ENCODE assay signal across 22 mouse cellular contexts in genomic region chr16:5733608-5734007, GRCm38 (mm10).
DNase-seq lines count a peak whose midpoint lies in the region; ATAC-seq and TF ChIP-seq lines count a peak whose summit lies in the region.
"Had no signal": no experiment of that assay in that cellular context is flagged by ENCODE, and none has a peak within 500 bp of the region (broad histone marks: within the 10 kb centered on the region; RNA-seq: fewer than 3 reads in every experiment).

No protein-coding gene starts in this region.

- intact Hi-C loops in heart, adult 2 months (cut with DNase I): no loop called here

- no peak for TF ChIP-seq POLR2A in olfactory bulb, adult 2 months (IDR thresholded peaks at IDR 0.05; ENCODE audit: insufficient read depth, low read depth, low read length)
- TF ChIP-seq POLR2A in heart, adult 2 months (IDR thresholded peaks at IDR 0.05; ENCODE audit: insufficient read depth, low read depth, low read length): no peak

- DNase-seq in forebrain, embryonic 14.5 days (ENCODE audit: low spot score): peak; percentile 22
- no peak for DNase-seq in hindbrain, postnatal 0 days (ENCODE audit: low spot score)
- no peak for DNase-seq in hindbrain, embryonic 14.5 days (ENCODE audit: low spot score)
- peak; percentile 22 for DNase-seq in MN1 (ENCODE audit: low spot score)
- DNase-seq in heart, adult 2 months: no peak
- DNase-seq: adrenal gland, postnatal 36 days; cerebellum, adult 18-20 months; cerebellum, postnatal 14 days; gastrocnemius, postnatal 36 days; kidney, adult 18-20 months; lung, adult 18-20 months; lung, postnatal 14 days; thymus, adult 2 months; thymus, postnatal 4 days had no signal

- H3K4me1 ChIP-seq in forebrain, embryonic 14.5 days (ENCODE audit: control insufficient read depth, insufficient read depth, low read length): no peaks in the 10 kb centered on the region
- H3K4me1 ChIP-seq in forebrain, embryonic 16.5 days (replicated peaks; ENCODE audit: control insufficient read depth, insufficient read depth, low read length): no peaks in the 10 kb centered on the region
- H3K4me1 ChIP-seq in hindbrain, postnatal 0 days (ENCODE audit: insufficient read depth, low read length): no peaks in the 10 kb centered on the region
- no peaks in the 10 kb centered on the region for H3K4me1 ChIP-seq in hindbrain, embryonic 14.5 days (replicated peaks; ENCODE audit: control insufficient read depth, insufficient read depth, low read length)
- H3K4me1 ChIP-seq in olfactory bulb, adult 2 months (ENCODE audit: control insufficient read depth, insufficient read depth, low read length): peaks cover 18% of the 10 kb centered on the region
- H3K4me1 ChIP-seq in heart, adult 2 months (ENCODE audit: control insufficient read depth, insufficient read depth, low read length): no peaks in the 10 kb centered on the region
- H3K4me1 ChIP-seq: forebrain, embryonic 13.5 days; limb, embryonic 13.5 days; liver, embryonic 12.5 days; midbrain, embryonic 12.5 days had no signal

- no peak for ATAC-seq in forebrain, embryonic 14.5 days
- ATAC-seq in forebrain, embryonic 16.5 days: no peak
- ATAC-seq in hindbrain, postnatal 0 days: no peak
- no peak for ATAC-seq in hindbrain, embryonic 14.5 days (ENCODE audit: low FRiP score)
- ATAC-seq: CD4-positive, CD25-positive, alpha-beta regulatory T cell, adult 4 months; forebrain, embryonic 13.5 days; liver, embryonic 12.5 days; Patski had no signal

- no peak overlapping the region for H3K9ac ChIP-seq in forebrain, embryonic 14.5 days (ENCODE audit: low read length)
- no peak overlapping the region for H3K9ac ChIP-seq in forebrain, embryonic 16.5 days (replicated peaks; ENCODE audit: low read depth, low read length)
- H3K9ac ChIP-seq in hindbrain, postnatal 0 days (replicated peaks; ENCODE audit: low read length): no peak overlapping the region
- H3K9ac ChIP-seq in hindbrain, embryonic 14.5 days: no peak overlapping the region
- H3K9ac ChIP-seq in heart, adult 2 months (ENCODE audit: low read depth, low read length): no peak overlapping the region
- H3K9ac ChIP-seq: forebrain, embryonic 13.5 days; limb, embryonic 13.5 days; liver, embryonic 12.5 days; midbrain, embryonic 12.5 days had no signal

- H3K36me3 ChIP-seq in forebrain, embryonic 14.5 days (ENCODE audit: control insufficient read depth, insufficient read depth, low read length): no peaks in the 10 kb centered on the region
- no peaks in the 10 kb centered on the region for H3K36me3 ChIP-seq in forebrain, embryonic 16.5 days (ENCODE audit: control insufficient read depth, insufficient read depth)
- H3K36me3 ChIP-seq in hindbrain, postnatal 0 days (ENCODE audit: insufficient read depth, low read length): no peaks in the 10 kb centered on the region
- H3K36me3 ChIP-seq in hindbrain, embryonic 14.5 days (replicated peaks; ENCODE audit: control insufficient read depth, insufficient read depth): no peaks in the 10 kb centered on the region
- no peaks in the 10 kb centered on the region for H3K36me3 ChIP-seq in heart, adult 2 months (ENCODE audit: control insufficient read depth, insufficient read depth, low read length)
- H3K36me3 ChIP-seq: limb, embryonic 13.5 days; liver, embryonic 12.5 days; midbrain, embryonic 12.5 days had no signal

- H3K79me2 ChIP-seq in heart, adult 2 months (replicated peaks; ENCODE audit: control insufficient read depth, insufficient read depth, low read length): no peaks in the 10 kb centered on the region

- no peak overlapping the region for H3K4me3 ChIP-seq in forebrain, embryonic 14.5 days (ENCODE audit: low read depth, low read length)
- H3K4me3 ChIP-seq in forebrain, embryonic 16.5 days (replicated peaks; ENCODE audit: low read length): no peak overlapping the region
- no peak overlapping the region for H3K4me3 ChIP-seq in hindbrain, postnatal 0 days (ENCODE audit: low read length)
- no peak overlapping the region for H3K4me3 ChIP-seq in hindbrain, embryonic 14.5 days (replicated peaks; ENCODE audit: low read length)
- no peak overlapping the region for H3K4me3 ChIP-seq in olfactory bulb, adult 2 months (ENCODE audit: insufficient read depth, low read depth, low read length)
- H3K4me3 ChIP-seq in heart, adult 2 months: no peak overlapping the region
- H3K4me3 ChIP-seq: forebrain, embryonic 13.5 days; limb, embryonic 13.5 days; liver, embryonic 12.5 days; midbrain, embryonic 12.5 days had no signal

- H3K9me3 ChIP-seq in forebrain, embryonic 14.5 days (replicated peaks; ENCODE audit: control insufficient read depth, low read length): no peaks in the 10 kb centered on the region
- H3K9me3 ChIP-seq in forebrain, embryonic 16.5 days (ENCODE audit: control insufficient read depth, low read length): no peaks in the 10 kb centered on the region
- H3K9me3 ChIP-seq in hindbrain, postnatal 0 days (ENCODE audit: low read length): no peaks in the 10 kb centered on the region
- H3K9me3 ChIP-seq in hindbrain, embryonic 14.5 days (ENCODE audit: control insufficient read depth, low read length): no peaks in the 10 kb centered on the region
- H3K9me3 ChIP-seq: forebrain, embryonic 13.5 days; limb, embryonic 13.5 days; liver, embryonic 12.5 days; midbrain, embryonic 12.5 days had no signal

- peak; percentile 56 for TF ChIP-seq CTCF in hindbrain, postnatal 0 days (IDR thresholded peaks at IDR 0.05; ENCODE audit: low read depth)
- peak; percentile 65; the same call in 1 of the 2 replicates for TF ChIP-seq CTCF in olfactory bulb, adult 2 months (IDR thresholded peaks at IDR 0.05; ENCODE audit: insufficient read depth, low read depth, low read length)
- TF ChIP-seq CTCF in heart, adult 2 months (IDR thresholded peaks at IDR 0.05): no peak

- no peak for TF ChIP-seq EP300 in heart, adult 2 months (IDR thresholded peaks at IDR 0.05; ENCODE audit: insufficient read depth, low read depth, low read length)

- H3K4me2 ChIP-seq in forebrain, embryonic 14.5 days (ENCODE audit: low read length): no peak overlapping the region
- no peak overlapping the region for H3K4me2 ChIP-seq in forebrain, embryonic 16.5 days (ENCODE audit: low read length)
- no peak overlapping the region for H3K4me2 ChIP-seq in hindbrain, postnatal 0 days (ENCODE audit: low read depth, low read length)
- H3K4me2 ChIP-seq in hindbrain, embryonic 14.5 days (replicated peaks): no peak overlapping the region
- H3K4me2 ChIP-seq: forebrain, embryonic 13.5 days; limb, embryonic 13.5 days; liver, embryonic 12.5 days; midbrain, embryonic 12.5 days had no signal

- WGBS in forebrain, embryonic 14.5 days: 80% methylated on average over 4 of the region's 4 CpGs
- WGBS in forebrain, embryonic 16.5 days: 71% methylated on average over 4 of the region's 4 CpGs
- 82% methylated on average over 4 of the region's 4 CpGs for WGBS in hindbrain, postnatal 0 days
- 79% methylated on average over 4 of the region's 4 CpGs for WGBS in hindbrain, embryonic 14.5 days
- WGBS in olfactory bulb, adult 2 months: 58% methylated on average over 4 of the region's 4 CpGs
- WGBS in heart, adult 2 months: 57% methylated on average over 4 of the region's 4 CpGs

- H3K27ac ChIP-seq in forebrain, embryonic 14.5 days (ENCODE audit: low read depth, low read length): no peak overlapping the region
- H3K27ac ChIP-seq in forebrain, embryonic 16.5 days (ENCODE audit: low read length): no peak overlapping the region
- no peak overlapping the region for H3K27ac ChIP-seq in hindbrain, postnatal 0 days
- no peak overlapping the region for H3K27ac ChIP-seq in hindbrain, embryonic 14.5 days
- H3K27ac ChIP-seq in olfactory bulb, adult 2 months (ENCODE audit: insufficient read depth, low read depth, low read length): no peak overlapping the region
- no peak overlapping the region for H3K27ac ChIP-seq in heart, adult 2 months
- H3K27ac ChIP-seq: forebrain, embryonic 13.5 days; limb, embryonic 13.5 days; liver, embryonic 12.5 days; midbrain, embryonic 12.5 days had no signal

- H3K27me3 ChIP-seq in forebrain, embryonic 14.5 days (replicated peaks; ENCODE audit: control insufficient read depth, insufficient read depth, low read length): 0 out of 2 replicates have a peak, but pooled peaks cover 9% of the 10 kb centered on the region
- peaks cover 9% of the 10 kb centered on the region; the same call in 1 of the 2 replicates for H3K27me3 ChIP-seq in forebrain, embryonic 16.5 days (replicated peaks; ENCODE audit: control insufficient read depth, insufficient read depth, low read length)
- H3K27me3 ChIP-seq in hindbrain, postnatal 0 days (ENCODE audit: insufficient read depth, low read length): no peaks in the 10 kb centered on the region
- H3K27me3 ChIP-seq in hindbrain, embryonic 14.5 days (ENCODE audit: control insufficient read depth, insufficient read depth, low read length): no peaks in the 10 kb centered on the region
- no peaks in the 10 kb centered on the region for H3K27me3 ChIP-seq in heart, adult 2 months (ENCODE audit: control insufficient read depth, insufficient read depth, low read length)
- H3K27me3 ChIP-seq: limb, embryonic 13.5 days; liver, embryonic 12.5 days; midbrain, embryonic 12.5 days; Patski had no signal

Comparison
In these comparisons a context has a peak if more than half of its experiments do, and no peak if none do; other contexts are left out.
1. DNase-seq: peak in forebrain, embryonic 14.5 days (single experiment) and MN1 (single experiment); none in hindbrain, postnatal 0 days (single experiment), hindbrain, embryonic 14.5 days (single experiment) and heart, adult 2 months (0 of 2).